11 mouse cellular contexts compared by ENCODE assay signal in genomic region chr11:28582218-28582617, GRCm38 (mm10). TPM values are rescaled to one million over a fixed set of nuclear protein-coding genes. Genes with fewer than 3 reads are reported as not detected.
A peak's percentile ranks its signal among the peaks of the same experiment; 100 is the strongest.
DNase-seq lines count a peak whose midpoint lies in the region; ATAC-seq lines count a peak whose summit lies in the region.
"Had no signal": no experiment of that assay in that cellular context is flagged by ENCODE, and none has a peak within 500 bp of the region (broad histone marks: within the 10 kb centered on the region; RNA-seq: fewer than 3 reads in every experiment).

No protein-coding gene starts in this region.

- peak; percentile 85 for DNase-seq in midbrain, embryonic 11.5 days (ENCODE audit: low spot score, missing footprints)
- no peak for DNase-seq in midbrain, embryonic 10.5 days (ENCODE audit: low spot score)
- peak; percentile 22 for DNase-seq in retina, postnatal 1 day
- no peak for DNase-seq in cerebellum, adult 11 months
- no peak for DNase-seq in left cerebral cortex, postnatal 36 days (ENCODE audit: low spot score in 2 of 2)
- no peak for DNase-seq in cerebellum, postnatal 10 days
- DNase-seq: adrenal gland, postnatal 10 days had no signal

- H3K27me3 ChIP-seq in midbrain, embryonic 11.5 days (ENCODE audit: control insufficient read depth, insufficient read depth, low read length), result peaks cover 9% of the 10 kb centered on the region; the same call in 1 of the 2 replicates
- H3K27me3 ChIP-seq in midbrain, embryonic 10.5 days (ENCODE audit: low read depth, poor library complexity, severe bottlenecking), result peaks cover 37% of the 10 kb centered on the region
- H3K27me3 ChIP-seq in heart, embryonic 13.5 days (replicated peaks), result peaks cover 49% of the 10 kb centered on the region
- H3K27me3 ChIP-seq in limb, embryonic 13.5 days, result peaks cover 51% of the 10 kb centered on the region

- H3K4me2 ChIP-seq in midbrain, embryonic 11.5 days, result peak overlapping the region; percentile 99; the same call in 1 of the 2 replicates
- peak overlapping the region; percentile 98; the same call in 1 of the 2 replicates for H3K4me2 ChIP-seq in heart, embryonic 13.5 days
- H3K4me2 ChIP-seq in limb, embryonic 13.5 days (replicated peaks), result peak overlapping the region; percentile 97

- 13% methylated on average over 5 of the region's 5 CpGs for WGBS in midbrain, embryonic 11.5 days
- WGBS in midbrain, embryonic 10.5 days, result 18% methylated on average over 5 of the region's 5 CpGs
- WGBS in heart, embryonic 13.5 days, result 19% methylated on average over 5 of the region's 5 CpGs
- 32% methylated on average over 5 of the region's 5 CpGs for WGBS in limb, embryonic 13.5 days

- ATAC-seq in midbrain, embryonic 11.5 days (ENCODE audit: low FRiP score), result no peak
- ATAC-seq in heart, embryonic 13.5 days (ENCODE audit: extremely low read depth, insufficient number of reproducible peaks, low FRiP score, low TSS enrichment), result no peak
- ATAC-seq in limb, embryonic 13.5 days (ENCODE audit: low FRiP score, low read depth), result no peak
- ATAC-seq: inflammation-experienced regulatory T-cells, adult 6 months had no signal

- no peak overlapping the region for H3K27ac ChIP-seq in midbrain, embryonic 11.5 days (ENCODE audit: low read depth, low read length)
- H3K27ac ChIP-seq in midbrain, embryonic 10.5 days (replicated peaks), result no peak overlapping the region
- H3K27ac ChIP-seq in heart, embryonic 13.5 days (replicated peaks), result no peak overlapping the region
- no peak overlapping the region for H3K27ac ChIP-seq in limb, embryonic 13.5 days

- no peaks in the 10 kb centered on the region for H3K9me3 ChIP-seq in midbrain, embryonic 11.5 days (ENCODE audit: control insufficient read depth, low read length)
- H3K9me3 ChIP-seq in midbrain, embryonic 10.5 days (replicated peaks), result no peaks in the 10 kb centered on the region
- no peaks in the 10 kb centered on the region for H3K9me3 ChIP-seq in heart, embryonic 13.5 days
- no peaks in the 10 kb centered on the region for H3K9me3 ChIP-seq in limb, embryonic 13.5 days

- no peaks in the 10 kb centered on the region for H3K36me3 ChIP-seq in midbrain, embryonic 11.5 days (ENCODE audit: control insufficient read depth, insufficient read depth, low read length)
- H3K36me3 ChIP-seq in midbrain, embryonic 10.5 days, result no peaks in the 10 kb centered on the region
- no peaks in the 10 kb centered on the region for H3K36me3 ChIP-seq in heart, embryonic 13.5 days
- no peaks in the 10 kb centered on the region for H3K36me3 ChIP-seq in limb, embryonic 13.5 days

- intact Hi-C loops in left cerebral cortex, postnatal 36 days (cut with DNase I), result loop anchor here (5.0 to 10.0 kb wide), 3 partner anchors 240 to 1357 kb away; no protein-coding TSS in a partner anchor

- no peak overlapping the region for H3K4me3 ChIP-seq in midbrain, embryonic 11.5 days (ENCODE audit: low read depth, low read length)
- H3K4me3 ChIP-seq in midbrain, embryonic 10.5 days, result no peak overlapping the region
- no peak overlapping the region for H3K4me3 ChIP-seq in heart, embryonic 13.5 days
- peak overlapping the region; percentile 56 for H3K4me3 ChIP-seq in limb, embryonic 13.5 days
- H3K4me3 ChIP-seq: myocyte had no signal

- no peak overlapping the region for H3K9ac ChIP-seq in midbrain, embryonic 11.5 days (ENCODE audit: low read length)
- H3K9ac ChIP-seq in heart, embryonic 13.5 days, result no peak overlapping the region
- no peak overlapping the region for H3K9ac ChIP-seq in limb, embryonic 13.5 days

- no peaks in the 10 kb centered on the region; the same call in 1 of the 2 replicates for H3K4me1 ChIP-seq in midbrain, embryonic 11.5 days (ENCODE audit: control insufficient read depth, insufficient read depth, low read length)
- peaks cover 10% of the 10 kb centered on the region for H3K4me1 ChIP-seq in midbrain, embryonic 10.5 days
- peaks cover 9% of the 10 kb centered on the region for H3K4me1 ChIP-seq in heart, embryonic 13.5 days
- H3K4me1 ChIP-seq in limb, embryonic 13.5 days, result peaks cover 13% of the 10 kb centered on the region

RNA-seq across cellular contexts. Expression of gene Ccdc85a, which starts 1.9 kb away (rescaled TPM):
- polyA plus RNA-seq in midbrain, embryonic 11.5 days (2014; fragmentation: Nextera tagmentation; extraction: Ambion mirVana), result 2.9 and 3.7 TPM in 2 replicates
- polyA plus RNA-seq in midbrain, embryonic 10.5 days (2016; fragmentation: Nextera tagmentation; extraction: Ambion mirVana), result 2.4 and 3.0 TPM in 2 replicates
- 0.80 and 1.1 TPM in 2 replicates for polyA plus RNA-seq in heart, embryonic 13.5 days (2015; fragmentation: Nextera tagmentation; extraction: Ambion mirVana)
- polyA plus RNA-seq in limb, embryonic 13.5 days (2015; fragmentation: Nextera tagmentation; extraction: Ambion mirVana), result 3.4 and 3.7 TPM in 2 replicates
- 10 to 100 TPM; 85.5 to 86.6 TPM for total RNA-seq in left cerebral cortex, postnatal 36 days (2021)
- polyA plus RNA-seq: inflammation-experienced regulatory T-cells, adult 6 months; myocyte had no signal

Comparison
In these comparisons a context has a peak if more than half of its experiments do, and no peak if none do; other contexts are left out.
1. DNase-seq: peak in midbrain, embryonic 11.5 days (single experiment) and retina, postnatal 1 day (single experiment); none in midbrain, embryonic 10.5 days (single experiment), cerebellum, adult 11 months (single experiment), left cerebral cortex, postnatal 36 days (0 of 2) and cerebellum, postnatal 10 days (0 of 2).
2. Peak in every context shown above with its lines, with median percentiles within 50 percentile points of each other: H3K4me2 ChIP-seq.